Mouse (Mus musculus) stomach, postnatal 0 days (tissue): Measurements from ENCODE around the gene Eml6. TPM values are rescaled to one million over a fixed set of nuclear protein-coding genes. Genes with fewer than 3 reads are reported as not detected.

Source experiments
- ATAC-seq: fragments of 200-750 bp; cut with Nextera tagmentation; 2 replicates; pipeline ENCODE4 v1.8.0; 2017; ENCODE audit not compliant: low FRiP score, low TSS enrichment
- DNase-seq: peaks from one replicate; pipeline ENCODE4 v3.0.0-alpha.2; 2016; ENCODE audit warnings: low spot score
- H3K27ac ChIP-seq: fragments of 300-500 bp; sonication (generic); replicated peaks from 2 replicates; pipeline ENCODE4 v1.5.1; 2014; ENCODE audit warnings: mild to moderate bottlenecking, control low read depth
- H3K27me3 ChIP-seq: fragments of 300-500 bp; sonication (generic); 2 replicates; pipeline ENCODE4 v1.6.1; 2014; ENCODE audit warnings: low read length; ENCODE audit not compliant: control insufficient read depth, insufficient read depth
- H3K36me3 ChIP-seq: fragments of 300-500 bp; sonication (generic); 2 replicates; pipeline ENCODE4 v1.6.1; 2014; ENCODE audit warnings: low read length, mixed read lengths; ENCODE audit not compliant: control insufficient read depth, insufficient read depth
- H3K4me1 ChIP-seq: fragments of 300-500 bp; sonication (generic); replicated peaks from 2 replicates; pipeline ENCODE4 v1.6.1; 2014; ENCODE audit warnings: antibody characterized with exemption; ENCODE audit not compliant: control insufficient read depth, insufficient read depth
- H3K4me2 ChIP-seq: fragments of 300-500 bp; sonication (generic); replicated peaks from 2 replicates; pipeline ENCODE4 v1.6.1; 2014; ENCODE audit warnings: low read depth, mild to moderate bottlenecking, control low read depth, moderate library complexity
- H3K4me3 ChIP-seq: fragments of 300-500 bp; sonication (generic); 2 replicates; pipeline ENCODE4 v1.5.1; 2014; ENCODE audit warnings: low read depth, low read length, control low read depth
- H3K9ac ChIP-seq: fragments of 300-500 bp; sonication (generic); 2 replicates; pipeline ENCODE4 v1.6.1; 2014; ENCODE audit warnings: mild to moderate bottlenecking, low read length, control low read depth, mixed read lengths
- H3K9me3 ChIP-seq: fragments of 300-500 bp; sonication (generic); 2 replicates; pipeline ENCODE4 v1.6.1; 2016; ENCODE audit warnings: low read length; ENCODE audit not compliant: control insufficient read depth
- CTCF ChIP-seq: IDR thresholded peaks from 2 replicates; pipeline ENCODE4 v1.5.1; 2016; ENCODE audit warnings: antibody characterized with exemption, low read depth, mild to moderate bottlenecking, moderate library complexity
- EP300 ChIP-seq: optimal IDR thresholded peaks from 2 replicates; pipeline ENCODE3; 2016; ENCODE audit warnings: antibody characterized with exemption
- WGBS: fragments of 180-500 bp; shearing (Covaris S2); extraction: QIAGEN DNeasy Blood & Tissue Kit; methylation state at CpG from one replicate; pipeline ENCODE4 v1.1.7; 2014; 5-methylcytosine and 5-hydroxymethylcytosine counted together
- polyA plus RNA-seq: library from polyadenylated mRNA; unstranded; fragments of >200 nt; fragmentation: Nextera tagmentation; extraction: Ambion mirVana; gene quantifications from 2 replicates; pipeline ENCODE4 v1.2.1, GENCODE M21; 2015

The Eml6 gene
- polyA plus RNA-seq, 1 experiment from 2014 or later, result 0.39 TPM

DNA sequence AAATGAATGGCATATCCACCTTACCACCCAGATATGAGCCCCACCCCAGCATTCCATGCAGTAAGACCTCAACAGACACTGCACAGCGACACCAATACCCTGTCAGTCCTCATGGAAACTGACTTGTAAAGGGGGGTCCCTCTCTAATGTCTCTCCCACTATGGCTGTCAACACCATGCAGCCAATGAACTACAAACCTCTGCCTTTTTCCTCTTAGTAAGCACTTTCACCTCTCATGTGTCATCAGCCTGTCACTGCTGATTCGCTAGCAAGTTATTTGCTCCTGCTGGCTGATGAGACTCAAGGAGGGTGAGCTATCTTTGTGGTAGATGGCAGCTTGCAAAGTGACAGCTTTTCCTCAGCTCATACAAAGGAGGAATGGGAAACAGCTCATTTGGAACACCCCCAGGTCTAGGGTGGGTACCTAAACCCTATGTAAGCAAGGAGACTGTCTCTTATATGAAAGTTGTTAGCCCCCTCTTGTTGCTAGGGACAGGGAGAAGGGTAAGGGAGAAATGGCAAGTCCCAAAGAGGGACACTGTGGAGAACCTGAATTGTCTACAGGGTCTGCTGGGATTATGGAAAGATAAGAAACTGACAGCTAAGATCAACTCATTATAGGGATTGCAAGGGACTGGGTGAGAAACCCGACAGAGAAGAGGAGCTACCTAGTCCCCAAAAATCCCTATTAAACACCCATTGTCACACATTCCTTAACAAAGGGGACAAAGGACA lies 255.0 kb downstream of the Eml6 start:
- no peak overlapping the region for H3K4me2 ChIP-seq
- no peaks in the 10 kb centered on the region for H3K4me1 ChIP-seq
- H3K9me3 ChIP-seq, result no peaks in the 10 kb centered on the region
- DNase-seq, result no peak
- H3K9ac ChIP-seq, result no peak overlapping the region
- H3K36me3 ChIP-seq, result no peaks in the 10 kb centered on the region
- H3K27me3 ChIP-seq, result no peaks in the 10 kb centered on the region
- H3K27ac ChIP-seq, result no peak overlapping the region
- no peak overlapping the region for H3K4me3 ChIP-seq
- ATAC-seq, result no peak
- TF ChIP-seq CTCF (no peak), EP300 (no peak)
- WGBS, result 82% methylated on average over 3 of the region's 3 CpGs

DNA sequence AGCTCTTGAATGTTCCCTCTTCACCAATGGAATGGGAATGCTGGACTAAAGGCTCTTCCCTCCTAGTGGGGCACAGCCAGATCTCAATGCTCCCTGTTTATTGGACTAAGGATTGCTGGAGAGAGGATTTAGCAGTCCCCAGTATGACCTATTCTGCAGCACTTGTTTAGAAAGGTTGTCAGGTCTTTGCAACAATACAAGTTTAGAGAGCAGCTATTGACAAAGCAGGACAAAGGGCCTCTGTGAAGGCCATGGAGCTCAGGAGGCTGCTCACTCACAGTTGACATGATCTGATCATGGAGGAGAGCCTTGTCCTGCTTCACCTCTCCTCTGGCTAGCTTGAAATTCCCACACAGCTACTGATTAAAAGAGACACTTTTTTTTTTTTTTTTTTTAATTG lies 257.3 kb downstream of the Eml6 start:
- H3K27ac ChIP-seq, result no peak overlapping the region
- H3K27me3 ChIP-seq, result no peaks in the 10 kb centered on the region
- no peaks in the 10 kb centered on the region for H3K4me1 ChIP-seq
- no peak overlapping the region for H3K9ac ChIP-seq
- no peaks in the 10 kb centered on the region for H3K36me3 ChIP-seq
- H3K9me3 ChIP-seq, result no peaks in the 10 kb centered on the region
- ATAC-seq (no peak), DNase-seq (no peak)
- no peak overlapping the region for H3K4me3 ChIP-seq
- no peak overlapping the region for H3K4me2 ChIP-seq
- TF ChIP-seq EP300 (no peak), CTCF (no peak)

DNA sequence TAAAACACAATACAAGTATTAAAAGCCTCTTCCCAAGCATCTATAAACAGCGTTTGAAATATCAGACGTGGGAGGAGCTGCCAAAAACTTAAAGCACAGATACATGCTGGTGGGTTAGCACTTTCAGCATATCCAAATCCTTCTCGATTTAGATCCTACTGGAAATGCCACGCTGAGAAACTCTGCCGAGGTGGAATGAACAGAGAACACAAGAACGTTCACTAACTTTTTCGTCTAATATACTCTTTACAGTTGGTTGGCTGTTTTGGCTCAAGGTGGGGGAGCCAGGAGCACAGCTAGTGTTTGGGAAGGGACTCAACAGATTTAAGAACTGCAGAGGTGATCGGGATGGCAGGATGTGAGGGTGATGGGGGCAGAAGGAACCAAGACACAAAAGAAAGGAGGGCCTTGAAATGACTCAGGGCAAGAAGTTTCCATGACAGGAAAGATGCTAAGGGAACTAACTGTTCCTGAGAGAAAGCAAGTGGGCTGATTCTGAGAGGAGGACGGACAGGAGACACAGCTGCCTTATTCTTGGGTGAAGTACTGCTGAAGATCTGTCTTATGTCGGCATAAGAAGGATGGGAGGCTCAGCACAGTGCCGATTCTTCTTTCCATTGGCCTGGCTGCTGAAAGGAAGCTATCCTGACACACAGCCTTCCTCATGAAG lies 259.4 kb downstream of the Eml6 start:
- Histone ChIP-seq H3K4me2 (no peak overlapping the region), H3K9me3 (no peaks in the 10 kb centered on the region), H3K4me1 (no peaks in the 10 kb centered on the region), H3K27ac (no peak overlapping the region), H3K4me3 (no peak overlapping the region), H3K36me3 (no peaks in the 10 kb centered on the region), H3K27me3 (no peaks in the 10 kb centered on the region), H3K9ac (no peak overlapping the region)
- WGBS, result 71% methylated on average over 11 of the region's 11 CpGs
- ATAC-seq (no peak), DNase-seq (no peak)
- TF ChIP-seq CTCF (no peak), EP300 (no peak)

DNA sequence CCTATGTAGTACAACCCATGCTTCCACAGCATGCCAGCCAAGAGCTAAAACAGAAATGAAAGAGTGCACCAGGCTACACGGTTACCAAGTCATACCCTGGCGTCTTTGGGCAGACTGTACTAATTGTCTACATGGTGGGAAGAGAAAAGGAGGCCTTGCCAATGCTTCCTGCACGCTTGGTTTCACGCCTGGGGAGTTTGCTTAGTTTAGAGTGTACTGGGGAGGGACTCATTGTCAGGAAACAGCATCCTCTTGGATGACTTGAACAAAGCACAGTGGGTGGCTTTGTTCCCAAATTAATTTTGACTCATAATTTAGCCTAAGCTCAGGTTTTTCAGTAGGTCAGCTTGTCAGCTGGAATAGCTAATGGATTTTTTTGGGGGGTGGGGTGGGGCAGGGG lies 260.8 kb downstream of the Eml6 start:
- H3K4me2 ChIP-seq, result no peak overlapping the region
- H3K4me1 ChIP-seq, result no peaks in the 10 kb centered on the region
- no peaks in the 10 kb centered on the region for H3K27me3 ChIP-seq
- TF ChIP-seq EP300 (no peak), CTCF (no peak)
- no peaks in the 10 kb centered on the region for H3K9me3 ChIP-seq
- no peak overlapping the region for H3K27ac ChIP-seq
- no peak overlapping the region for H3K4me3 ChIP-seq
- no peaks in the 10 kb centered on the region for H3K36me3 ChIP-seq
- 64% methylated on average over 4 of the region's 4 CpGs for WGBS
- ATAC-seq (no peak), DNase-seq (no peak)
- H3K9ac ChIP-seq, result no peak overlapping the region

DNA sequence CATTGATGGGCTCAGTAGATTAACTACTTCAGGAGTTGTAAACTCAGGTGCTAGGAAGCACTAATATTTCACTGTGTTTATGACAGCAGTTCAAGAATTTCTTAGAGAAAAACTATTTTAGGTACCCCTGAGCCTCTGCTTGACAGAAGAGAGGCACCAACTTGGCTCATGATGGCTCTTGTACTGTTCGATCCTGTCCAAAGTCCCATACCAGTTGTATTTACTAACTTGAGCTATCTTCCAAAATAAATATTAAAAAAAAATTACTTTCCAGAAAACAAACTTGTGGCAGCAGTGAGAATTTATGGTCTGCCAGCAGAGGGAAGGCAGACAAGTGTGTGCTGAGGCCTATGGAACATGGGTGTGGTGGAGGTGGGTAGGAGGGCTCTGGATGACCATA lies 263.1 kb downstream of the Eml6 start:
- no peaks in the 10 kb centered on the region for H3K9me3 ChIP-seq
- H3K9ac ChIP-seq, result no peak overlapping the region
- H3K4me3 ChIP-seq, result no peak overlapping the region
- no peaks in the 10 kb centered on the region for H3K27me3 ChIP-seq
- DNase-seq (no peak), ATAC-seq (no peak)
- H3K4me1 ChIP-seq, result no peaks in the 10 kb centered on the region
- H3K27ac ChIP-seq, result no peak overlapping the region
- H3K4me2 ChIP-seq, result no peak overlapping the region
- 61% methylated on average over 1 of the region's 1 CpGs for WGBS
- TF ChIP-seq CTCF (no peak), EP300 (no peak)
- H3K36me3 ChIP-seq, result no peaks in the 10 kb centered on the region

DNA sequence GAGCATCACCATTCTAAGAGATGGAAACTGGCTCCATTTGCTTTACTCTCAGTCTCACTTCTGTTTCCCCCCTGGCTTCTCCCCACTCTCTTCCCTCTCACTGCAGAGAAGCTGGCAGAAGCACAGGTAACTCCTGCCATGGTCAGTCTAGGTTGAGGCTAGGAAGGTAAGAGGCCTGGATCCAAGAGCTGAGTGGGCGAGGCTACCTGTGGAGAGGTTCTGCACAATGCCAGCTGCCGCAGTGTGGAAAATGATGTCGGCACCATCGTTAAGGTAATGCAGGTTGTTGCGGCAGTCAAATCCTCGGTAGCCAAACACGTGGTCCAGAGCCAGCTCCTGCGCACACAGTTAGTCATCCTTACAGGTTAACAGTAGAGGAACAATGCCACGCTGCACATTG lies 264.4 kb downstream of the Eml6 start:
- Histone ChIP-seq H3K4me1 (no peaks in the 10 kb centered on the region), H3K27ac (no peak overlapping the region), H3K4me2 (no peak overlapping the region), H3K27me3 (no peaks in the 10 kb centered on the region), H3K9ac (no peak overlapping the region), H3K9me3 (no peaks in the 10 kb centered on the region), H3K36me3 (no peaks in the 10 kb centered on the region), H3K4me3 (no peak overlapping the region)
- no peak for ATAC-seq
- TF ChIP-seq CTCF, result no peak
- no peak for TF ChIP-seq EP300
- 90% methylated on average over 9 of the region's 9 CpGs for WGBS
- DNase-seq, result no peak
